Mouse (Mus musculus) cerebellum, adult (tissue): ENCODE measurements at regions not wholly inside any gene's neighbourhood (a gene's known extent, or its start where the extent isn't known, plus 50 kb on each side); places are given as distances from the start of the nearest gene placed in this dataset.
A peak's percentile ranks its signal among the peaks of the same experiment; 100 is the strongest.

Source experiments
- ATAC-seq: cut with Nextera tagmentation; 2 replicates; pipeline ENCODE4 v1.9.2; 2017; ENCODE audit warnings: mild to moderate bottlenecking, moderate library complexity, mixed read lengths; ENCODE audit not compliant: insufficient number of reproducible peaks, low FRiP score, low TSS enrichment

GRCm38 (mm10) chr4:93935692-93936091 is 600.4 kb upstream of the Tusc1 start:
- ATAC-seq = no peak

GRCm38 (mm10) chr4:93927117-93927516 is 591.8 kb upstream of the Tusc1 start:
- no peak for ATAC-seq

DNA sequence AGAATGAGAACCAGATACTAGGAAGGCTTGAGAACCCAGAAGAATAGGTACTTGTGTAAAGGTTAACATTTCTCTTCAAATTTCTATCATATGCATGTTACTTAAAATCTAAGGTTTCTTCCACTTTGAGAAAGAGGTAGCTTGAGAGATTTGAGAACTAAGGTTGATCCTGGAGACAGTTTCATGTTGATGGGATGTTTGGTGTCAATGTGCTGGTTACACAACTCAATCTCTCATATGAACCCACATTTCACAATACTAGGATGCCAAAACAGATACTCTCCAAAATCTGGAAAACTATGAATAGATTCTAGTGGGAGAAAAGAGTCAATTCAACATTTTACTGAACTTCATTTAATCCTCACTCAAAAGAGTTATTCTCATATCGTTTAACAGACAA is 589.1 kb upstream of the Tusc1 start:
- no peak for ATAC-seq

DNA sequence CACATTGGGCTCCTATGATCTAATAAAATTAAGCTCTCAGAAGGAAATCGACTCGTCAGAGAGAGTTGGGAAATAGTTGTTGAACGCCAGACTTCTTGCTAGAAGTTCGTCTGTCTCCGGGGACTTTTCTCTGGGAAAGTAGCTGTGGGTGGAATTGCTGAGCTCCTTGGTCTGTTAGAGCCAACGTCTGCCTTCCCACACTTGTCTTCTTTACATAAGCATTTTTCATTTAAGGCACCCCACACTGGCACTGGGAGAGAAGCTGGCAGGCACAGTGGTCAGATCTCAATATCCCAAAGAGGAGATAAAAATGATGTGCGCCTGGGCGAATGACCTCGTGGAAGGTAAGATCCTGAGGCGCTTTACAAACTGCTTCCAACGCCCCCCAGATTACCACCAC is 551.3 kb upstream of the Tusc1 start:
- ATAC-seq = no peak

- no peak for ATAC-seq
Measured at GRCm38 (mm10) chr4:93881318-93881717, 546.0 kb upstream of the Tusc1 start.

DNA sequence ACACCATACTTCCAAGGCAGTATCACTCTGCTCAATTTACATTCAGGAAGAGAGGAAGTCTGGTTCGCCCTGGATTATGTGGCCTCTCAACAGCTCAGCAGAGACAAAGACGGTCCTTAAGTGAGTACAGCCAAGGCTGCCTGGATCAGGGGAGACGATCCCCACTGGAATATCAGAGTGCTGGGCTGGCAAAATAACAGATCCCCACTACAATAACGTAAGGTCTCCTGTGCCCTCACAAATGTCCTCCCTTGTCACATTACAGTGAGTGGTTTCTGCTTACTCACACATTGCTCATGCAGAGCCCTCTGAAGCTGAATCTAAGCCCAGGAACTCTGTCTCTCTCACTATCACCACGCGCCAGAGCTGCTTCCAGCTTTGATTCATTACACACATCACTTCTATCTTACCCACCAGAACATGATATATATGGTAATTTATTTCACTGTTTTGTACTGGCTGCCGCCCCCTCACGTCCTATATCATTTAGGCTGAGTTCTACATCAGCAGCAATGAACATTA is 544.1 kb upstream of the Tusc1 start:
- no peak for ATAC-seq

GRCm38 (mm10) chr4:93873271-93873670 is 538.0 kb upstream of the Tusc1 start:
- ATAC-seq = no peak

GRCm38 (mm10) chr4:93853451-93853850 is 518.1 kb upstream of the Tusc1 start:
- no peak for ATAC-seq

- ATAC-seq = no peak
Measured at GRCm38 (mm10) chr4:93849178-93849577, 513.9 kb upstream of the Tusc1 start.

DNA sequence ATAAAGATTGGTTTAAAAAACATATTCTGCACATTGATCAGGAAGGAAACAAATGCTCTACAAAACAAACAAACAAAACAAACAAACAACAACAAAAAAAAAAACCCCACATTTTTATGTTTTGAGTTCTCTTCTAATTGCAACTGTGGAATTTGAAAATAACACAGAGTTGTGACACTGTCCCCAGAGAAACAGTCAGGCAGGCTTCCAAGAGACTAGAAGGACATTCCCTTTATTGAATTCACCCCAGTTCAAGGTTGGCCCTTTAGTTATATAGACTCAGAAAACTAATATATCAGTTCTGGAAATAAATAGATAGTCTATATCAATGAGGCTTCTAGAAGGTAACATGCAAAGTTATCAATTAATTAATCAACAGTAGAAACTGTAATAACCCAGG is 495.4 kb upstream of the Tusc1 start:
- ATAC-seq = no peak

- ATAC-seq = no peak
Measured at GRCm38 (mm10) chr4:93793104-93793503, 457.8 kb upstream of the Tusc1 start.

DNA sequence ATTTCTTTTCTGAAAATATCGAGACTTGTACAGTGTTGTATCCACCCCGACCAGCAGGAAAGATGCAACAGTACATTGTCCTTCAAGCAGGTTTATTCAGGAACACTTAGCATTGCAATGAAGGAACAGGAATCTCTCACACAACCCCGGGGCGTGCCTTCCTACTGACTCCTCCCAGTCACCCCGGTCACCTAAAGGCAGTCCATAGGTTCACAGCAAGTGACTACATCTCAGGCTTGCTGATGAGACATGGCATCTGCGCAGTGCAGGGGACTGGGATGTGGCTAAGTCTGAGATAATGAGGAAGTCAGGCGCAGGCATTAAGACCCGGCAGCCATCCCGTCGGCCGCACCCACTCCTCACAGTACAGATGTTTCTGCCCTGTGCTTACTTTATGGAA is 454.8 kb upstream of the Tusc1 start:
- ATAC-seq = no peak

- no peak for ATAC-seq
Measured at GRCm38 (mm10) chr4:93754497-93754896, 419.2 kb upstream of the Tusc1 start.

- ATAC-seq = no peak
Measured at GRCm38 (mm10) chr4:93746326-93746725, 411.0 kb upstream of the Tusc1 start.

GRCm38 (mm10) chr4:93713711-93714110 is 378.4 kb upstream of the Tusc1 start:
- ATAC-seq = peak; percentile 36

- no peak for ATAC-seq
Measured at GRCm38 (mm10) chr4:93676403-93677039, 341.2 kb upstream of the Tusc1 start.

GRCm38 (mm10) chr4:93675739-93676402 is 340.6 kb upstream of the Tusc1 start:
- ATAC-seq = no peak

- no peak for ATAC-seq
Measured at GRCm38 (mm10) chr4:93669050-93669449, 333.7 kb upstream of the Tusc1 start.

DNA sequence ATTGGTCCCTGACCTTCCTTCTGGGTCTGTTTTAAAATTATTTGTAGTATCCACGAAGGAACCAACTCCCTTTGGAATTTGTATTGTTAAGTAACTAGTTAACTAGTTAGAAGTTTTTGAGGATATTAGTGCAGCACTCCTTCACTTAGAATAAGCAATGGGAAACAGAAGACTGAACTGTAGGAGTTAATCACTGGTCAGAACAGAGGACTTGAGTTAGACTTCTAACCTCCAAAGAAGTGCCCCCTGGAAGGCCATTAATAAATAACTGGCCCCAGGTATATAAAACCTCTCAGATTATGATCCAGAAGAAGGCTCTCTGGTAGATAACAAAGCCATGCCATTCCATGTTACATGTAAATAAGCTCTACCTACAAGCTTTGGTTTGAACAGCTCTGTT is 329.0 kb upstream of the Tusc1 start:
- no peak for ATAC-seq

GRCm38 (mm10) chr4:93638207-93638606 is 302.9 kb upstream of the Tusc1 start:
- ATAC-seq = no peak

DNA sequence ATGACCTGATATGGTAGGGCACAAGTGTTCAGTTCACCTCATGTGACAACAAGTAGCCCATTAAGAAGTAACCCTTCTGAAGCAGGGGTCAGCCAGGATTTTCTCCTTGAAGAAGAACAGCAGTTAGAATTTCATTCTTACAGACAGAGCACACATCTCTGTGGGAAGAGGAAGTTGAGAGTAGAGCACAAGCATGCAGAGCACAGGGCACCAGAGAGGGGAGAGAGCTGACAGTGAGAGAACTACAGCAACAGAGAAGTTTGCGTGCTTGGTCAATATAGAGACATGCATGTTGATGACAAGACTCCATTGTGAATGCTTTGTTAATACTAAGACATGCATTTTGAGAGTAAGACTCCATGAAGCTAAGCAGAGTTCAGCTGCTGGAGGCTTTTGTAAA is 263.2 kb upstream of the Tusc1 start:
- no peak for ATAC-seq

DNA sequence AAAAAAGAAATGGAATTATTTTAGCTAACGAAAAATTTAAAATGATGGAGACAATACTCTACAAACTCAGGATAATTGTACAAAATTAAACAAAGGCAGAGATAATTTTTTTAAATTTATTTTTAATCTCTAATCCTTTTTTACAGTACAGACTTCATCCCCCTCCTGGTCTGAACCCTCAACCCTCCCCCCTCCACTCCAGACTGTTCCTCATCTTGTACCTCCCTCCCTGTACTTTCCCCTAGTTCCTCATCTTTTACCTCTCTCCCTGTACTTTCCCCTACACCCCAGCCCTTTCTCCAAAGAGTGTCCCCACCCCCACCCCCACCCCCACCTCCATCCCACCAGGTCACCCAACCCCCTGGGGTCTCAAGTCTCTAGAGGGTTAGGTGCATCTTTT is 249.0 kb upstream of the Tusc1 start:
- no peak for ATAC-seq
